Mouse (Mus musculus) kidney, adult 2 months (tissue): ENCODE measurements at regions not wholly inside any gene's neighbourhood (a gene's known extent, or its start where the extent isn't known, plus 50 kb on each side); places are given as distances from the start of the nearest gene placed in this dataset.

Experiments used
- CTCF ChIP-seq: fragments of 200-500 bp; conservative IDR thresholded peaks from 2 replicates; pipeline ENCODE4 v1.5.1; 2011; ENCODE audit warnings: low read depth, mild to moderate bottlenecking, control low read depth, low read length, moderate library complexity, mixed read lengths; ENCODE audit not compliant: insufficient read depth, insufficient read length
- POLR2A ChIP-seq: fragments of 200-500 bp; IDR thresholded peaks from one replicate; pipeline ENCODE4 v1.6.1; 2011; ENCODE audit warnings: low read depth, low read length, control low read depth

DNA sequence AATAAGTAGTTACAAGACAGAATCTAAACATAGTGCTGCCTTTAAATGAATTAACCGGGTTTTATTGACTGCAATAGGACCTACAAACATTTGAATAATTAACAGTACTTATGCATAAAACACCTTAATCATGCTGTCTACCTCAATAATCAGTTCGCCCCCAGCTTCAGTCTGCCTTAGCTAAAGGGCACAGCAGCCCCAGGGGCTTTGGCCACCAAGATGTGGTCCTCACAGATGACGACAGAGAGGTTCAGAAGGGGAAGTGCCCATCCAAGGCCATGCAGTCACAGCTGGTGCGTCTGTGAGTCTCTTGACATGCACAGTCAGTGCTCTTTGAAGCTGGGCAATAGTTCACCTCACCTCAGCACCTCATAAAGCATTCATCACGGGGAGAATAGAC, 452.8 kb upstream of the Jmjd1c start:
- TF ChIP-seq CTCF (no peak), POLR2A (no peak)
